Mouse (Mus musculus): ENCODE results near the gene Foxred2. TPM values are rescaled to one million over a fixed set of nuclear protein-coding genes. Genes with fewer than 3 reads are reported as not detected.

The Foxred2 gene
- polyA plus RNA-seq, 1 experiment from 2014 or later: 3.8 TPM

- Histone ChIP-seq H3K27me3 (no peaks in the 10 kb centered on the region), H3K9ac (no peak overlapping the region), H3K36me3 (no peaks in the 10 kb centered on the region), H3K4me1 (peaks cover 34% of the 10 kb centered on the region), H3K4me2 (no peak overlapping the region), H3K4me3 (no peak overlapping the region), H3K9me3 (no peaks in the 10 kb centered on the region), H3K27ac (0 out of 2 replicates have a peak overlapping the region, but pooled peaks have one; percentile 81)
- no peak for ATAC-seq (ENCODE audit: borderline replicate concordance, extremely low read depth, low FRiP score, low TSS enrichment)
- WGBS: 59% methylated on average over 8 of the region's 8 CpGs
These were observed 64.8 kb downstream of the Foxred2 start for GRCm38 (mm10) chr15:77891766-77892165.

Other genes starting within 250 kb of the Foxred2 start
- gene Apol9b, start 227.7 kb downstream of the Foxred2 start, polyA plus RNA-seq (2015; fragmentation: Nextera tagmentation; extraction: Ambion mirVana): not detected in 2 replicates
- 0.23 TPM in 1 of 2 replicates, not detected in the other for gene Apol8, start 199.7 kb downstream of the Foxred2 start, polyA plus RNA-seq (2015; fragmentation: Nextera tagmentation; extraction: Ambion mirVana)
- gene Myh9, start 114.5 kb downstream of the Foxred2 start, polyA plus RNA-seq (2015; fragmentation: Nextera tagmentation; extraction: Ambion mirVana): 62.5 and 67.7 TPM in 2 replicates
- 207 and 211 TPM in 2 replicates for gene Txn2, start 27.7 kb downstream of the Foxred2 start, polyA plus RNA-seq (2015; fragmentation: Nextera tagmentation; extraction: Ambion mirVana)
- 178 and 187 TPM in 2 replicates for gene Eif3d, start 14.1 kb upstream of the Foxred2 start, polyA plus RNA-seq (2015; fragmentation: Nextera tagmentation; extraction: Ambion mirVana)
- not detected in 2 replicates for gene Cacng2, start 163.3 kb upstream of the Foxred2 start, polyA plus RNA-seq (2015; fragmentation: Nextera tagmentation; extraction: Ambion mirVana)
- 88.0 and 89.8 TPM in 2 replicates for gene Ift27, start 217.4 kb upstream of the Foxred2 start, polyA plus RNA-seq (2015; fragmentation: Nextera tagmentation; extraction: Ambion mirVana)
- 0.18 and 0.26 TPM in 2 replicates for gene Pvalb, start 249.7 kb upstream of the Foxred2 start, polyA plus RNA-seq (2015; fragmentation: Nextera tagmentation; extraction: Ambion mirVana)

All from lung, embryonic 15.5 days (tissue).